Mouse (Mus musculus): ENCODE measurements at regions not wholly inside any gene's neighbourhood (a gene's known extent, or its start where the extent isn't known, plus 50 kb on each side); places are given as distances from the start of the nearest gene placed in this dataset.

DNA sequence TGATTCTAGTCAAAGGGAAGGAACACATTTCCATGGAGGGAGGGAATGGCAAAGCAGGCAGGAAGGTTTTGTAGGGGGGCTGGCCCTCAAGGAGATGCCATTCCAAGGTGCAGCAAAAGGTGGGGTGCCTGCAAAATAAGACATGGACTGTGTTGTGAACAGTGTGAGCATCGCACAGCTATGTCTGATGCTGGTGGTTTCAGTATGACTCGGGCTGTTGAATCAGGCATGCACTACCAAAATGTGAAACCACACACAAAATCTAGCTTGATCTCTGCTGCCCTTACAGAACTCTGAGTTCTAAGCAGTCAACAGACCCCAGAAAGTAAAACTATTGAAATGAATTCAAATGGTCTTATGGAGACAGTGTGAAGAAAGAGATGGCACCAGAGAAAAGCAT is 339.7 kb downstream of the Zfp619 start:
- 96% methylated on average over 2 of the region's 2 CpGs for WGBS
- TF ChIP-seq POLR2A (IDR thresholded peaks at IDR 0.05; ENCODE audit: borderline replicate concordance, insufficient read depth, low read length) (no peak), CTCF (IDR thresholded peaks at IDR 0.05; ENCODE audit: borderline replicate concordance, insufficient read depth, low read depth, low read length) (no peak)
- no peak overlapping the region for H3K4me3 ChIP-seq (replicated peaks; ENCODE audit: insufficient read depth, low read depth, low read length)

DNA sequence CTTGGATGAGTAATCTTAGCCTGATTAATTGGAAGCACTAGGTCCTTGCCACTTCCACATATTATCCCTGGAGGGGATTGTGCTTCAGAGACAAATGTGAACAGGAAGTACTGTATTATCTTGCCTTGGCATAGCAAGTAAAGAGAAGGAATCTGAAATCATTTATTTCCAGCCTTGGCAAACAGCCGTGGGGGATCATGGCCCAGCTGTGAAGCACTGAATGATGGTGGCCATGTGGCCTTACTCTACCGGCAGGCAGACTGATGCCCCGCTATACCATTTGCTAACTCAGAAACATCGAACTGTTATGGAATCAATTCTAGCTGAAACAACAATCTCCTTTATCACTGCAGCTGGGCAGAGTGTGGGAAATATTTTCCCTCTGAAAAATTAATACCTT is 345.3 kb downstream of the Zfp619 start:
- no peak for DNase-seq
- Histone ChIP-seq H3K4me3 (replicated peaks; ENCODE audit: insufficient read depth, low read depth, low read length) (no peak overlapping the region), H3K4me1 (ENCODE audit: control insufficient read depth, insufficient read depth, low read length) (no peaks in the 10 kb centered on the region), H3K27me3 (ENCODE audit: control insufficient read depth, insufficient read depth, low read length) (no peaks in the 10 kb centered on the region), H3K27ac (ENCODE audit: insufficient read depth, low read length) (no peak overlapping the region)
- 40% methylated on average over 4 of the region's 4 CpGs for WGBS
- no peak for TF ChIP-seq POLR2A (IDR thresholded peaks at IDR 0.05; ENCODE audit: borderline replicate concordance, insufficient read depth, low read length)
- no peak for TF ChIP-seq CTCF (IDR thresholded peaks at IDR 0.05; ENCODE audit: borderline replicate concordance, insufficient read depth, low read depth, low read length)

More for the DNA sequence above, 339.7 kb downstream of the Zfp619 start:
- H3K4me1 ChIP-seq (ENCODE audit: control insufficient read depth, insufficient read depth, low read length): no peaks in the 10 kb centered on the region
- no peak for DNase-seq
- H3K27ac ChIP-seq (ENCODE audit: insufficient read depth, low read length): no peak overlapping the region
- H3K27me3 ChIP-seq (ENCODE audit: control insufficient read depth, insufficient read depth, low read length): no peaks in the 10 kb centered on the region

DNA sequence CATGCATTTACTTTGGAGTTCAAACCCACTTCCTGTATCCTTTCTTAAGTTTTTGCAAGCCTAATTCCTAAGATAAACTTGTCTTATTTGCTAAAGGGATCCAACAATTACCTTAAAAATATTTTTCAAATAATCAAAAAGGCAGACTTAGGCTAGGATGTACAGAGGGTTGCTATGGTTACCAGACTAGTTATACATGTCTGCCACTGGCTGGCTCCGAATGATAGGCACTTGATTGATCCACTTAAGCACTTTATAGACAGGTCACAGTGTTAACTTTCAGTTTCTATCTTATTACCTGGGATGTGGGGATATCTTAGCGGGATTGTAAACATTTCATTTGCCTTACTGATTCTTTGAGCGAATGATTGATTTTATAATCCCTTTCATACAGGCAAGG is 346.6 kb downstream of the Zfp619 start:
- H3K4me1 ChIP-seq (ENCODE audit: control insufficient read depth, insufficient read depth, low read length): no peaks in the 10 kb centered on the region

DNA sequence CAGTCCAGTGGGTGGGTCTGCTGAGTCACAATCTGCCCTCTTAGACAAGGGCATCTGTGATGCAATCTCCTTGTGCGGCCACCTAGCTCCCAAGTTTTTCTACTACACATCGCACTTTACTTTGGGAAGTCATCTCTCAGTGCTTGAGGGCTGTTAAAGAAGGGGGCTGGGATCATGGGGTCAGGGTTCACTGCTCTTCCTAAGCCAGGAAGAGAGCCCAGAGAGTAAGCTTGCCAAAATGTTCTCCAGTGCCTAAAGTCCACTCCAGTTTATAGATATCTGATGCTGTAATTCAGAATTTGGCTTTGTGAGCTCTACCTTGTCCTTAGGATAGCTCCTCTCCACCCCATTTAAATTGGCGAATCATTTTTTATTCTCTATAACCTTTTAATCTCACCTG is 347.2 kb downstream of the Zfp619 start:
- DNase-seq: no peak
- Histone ChIP-seq H3K27ac (ENCODE audit: insufficient read depth, low read length) (no peak overlapping the region), H3K4me1 (ENCODE audit: control insufficient read depth, insufficient read depth, low read length) (no peaks in the 10 kb centered on the region), H3K27me3 (ENCODE audit: control insufficient read depth, insufficient read depth, low read length) (no peaks in the 10 kb centered on the region), H3K4me3 (replicated peaks; ENCODE audit: insufficient read depth, low read depth, low read length) (no peak overlapping the region)
- 84% methylated on average over 3 of the region's 3 CpGs for WGBS
- no peak for TF ChIP-seq POLR2A (IDR thresholded peaks at IDR 0.05; ENCODE audit: borderline replicate concordance, insufficient read depth, low read length)
- no peak for TF ChIP-seq CTCF (IDR thresholded peaks at IDR 0.05; ENCODE audit: borderline replicate concordance, insufficient read depth, low read depth, low read length)

More for the DNA sequence above, 346.6 kb downstream of the Zfp619 start:
- no peaks in the 10 kb centered on the region for H3K27me3 ChIP-seq (ENCODE audit: control insufficient read depth, insufficient read depth, low read length)
- TF ChIP-seq POLR2A (IDR thresholded peaks at IDR 0.05; ENCODE audit: borderline replicate concordance, insufficient read depth, low read length) (no peak), CTCF (IDR thresholded peaks at IDR 0.05; ENCODE audit: borderline replicate concordance, insufficient read depth, low read depth, low read length) (no peak)
- no peak for DNase-seq
- no peak overlapping the region for H3K27ac ChIP-seq (ENCODE audit: insufficient read depth, low read length)
- 78% methylated on average over 3 of the region's 3 CpGs for WGBS
- H3K4me3 ChIP-seq (replicated peaks; ENCODE audit: insufficient read depth, low read depth, low read length): no peak overlapping the region

DNA sequence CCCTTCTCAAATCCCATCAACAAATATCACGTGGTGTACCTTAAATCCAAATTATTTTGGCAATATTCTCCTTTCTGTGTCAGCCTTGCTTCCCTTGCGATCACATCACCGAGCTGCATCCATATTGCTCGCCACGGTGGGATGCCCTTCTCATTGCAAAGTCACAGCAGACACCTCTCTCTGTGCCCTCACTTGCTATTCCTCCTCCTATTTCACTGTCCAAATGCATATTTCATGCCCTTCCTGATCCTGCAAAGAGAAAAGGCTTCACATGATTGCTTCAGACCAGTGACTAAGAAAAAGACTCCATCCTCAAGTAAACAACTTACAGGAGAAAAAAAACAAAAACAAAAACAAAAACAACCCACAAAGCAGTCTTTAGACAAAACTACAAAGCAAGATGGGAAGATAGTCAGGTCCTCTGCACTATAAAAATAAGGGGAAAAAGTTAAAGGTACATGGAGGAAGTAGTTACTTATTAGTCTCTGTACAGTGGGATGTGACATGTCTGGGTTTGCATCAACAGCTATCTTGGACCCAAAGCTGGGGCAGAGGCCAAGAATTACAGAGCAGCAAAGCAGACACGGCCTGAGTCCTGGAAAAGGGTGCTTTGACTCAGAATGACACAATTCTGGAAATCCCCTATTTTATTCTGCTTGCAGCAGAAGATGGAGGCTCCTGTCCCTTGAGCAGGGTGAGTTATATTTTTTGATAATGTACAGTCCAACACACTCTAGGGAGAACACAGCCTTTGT is 349.3 kb downstream of the Zfp619 start:
- Histone ChIP-seq H3K4me3 (replicated peaks; ENCODE audit: insufficient read depth, low read depth, low read length) (no peak overlapping the region), H3K27ac (ENCODE audit: insufficient read depth, low read length) (no peak overlapping the region), H3K4me1 (ENCODE audit: control insufficient read depth, insufficient read depth, low read length) (no peaks in the 10 kb centered on the region), H3K27me3 (ENCODE audit: control insufficient read depth, insufficient read depth, low read length) (no peaks in the 10 kb centered on the region)
- no peak for DNase-seq
- TF ChIP-seq POLR2A (IDR thresholded peaks at IDR 0.05; ENCODE audit: borderline replicate concordance, insufficient read depth, low read length) (no peak), CTCF (IDR thresholded peaks at IDR 0.05; ENCODE audit: borderline replicate concordance, insufficient read depth, low read depth, low read length) (no peak)
- WGBS: 16% methylated on average over 6 of the region's 6 CpGs

DNA sequence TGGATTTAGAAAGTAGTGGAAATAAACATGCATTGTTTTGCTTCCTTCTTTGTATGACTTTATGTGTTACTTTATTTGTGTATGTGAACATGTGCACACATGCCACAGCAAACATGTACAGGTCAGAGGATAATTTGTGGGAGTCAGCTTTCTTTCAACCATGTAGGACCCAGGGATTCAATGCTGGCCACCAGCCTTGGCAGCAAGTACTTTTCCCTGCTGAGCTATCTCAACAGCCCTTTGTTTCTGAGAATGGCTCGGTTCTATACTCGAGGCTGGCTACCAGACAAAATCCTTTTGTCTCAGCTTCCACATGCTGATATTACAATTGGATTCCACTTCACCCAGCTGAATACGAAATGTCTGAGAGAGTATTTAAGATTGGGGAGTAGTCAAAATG is 349.9 kb downstream of the Zfp619 start:
- Histone ChIP-seq H3K4me1 (ENCODE audit: control insufficient read depth, insufficient read depth, low read length) (no peaks in the 10 kb centered on the region), H3K4me3 (replicated peaks; ENCODE audit: insufficient read depth, low read depth, low read length) (no peak overlapping the region), H3K27me3 (ENCODE audit: control insufficient read depth, insufficient read depth, low read length) (no peaks in the 10 kb centered on the region), H3K27ac (ENCODE audit: insufficient read depth, low read length) (no peak overlapping the region)
- peak in 1 of 2 experiments; percentile 4 for DNase-seq
- WGBS: 3% methylated on average over 3 of the region's 3 CpGs
- TF ChIP-seq POLR2A (IDR thresholded peaks at IDR 0.05; ENCODE audit: borderline replicate concordance, insufficient read depth, low read length): no peak
- no peak for TF ChIP-seq CTCF (IDR thresholded peaks at IDR 0.05; ENCODE audit: borderline replicate concordance, insufficient read depth, low read depth, low read length)

DNA sequence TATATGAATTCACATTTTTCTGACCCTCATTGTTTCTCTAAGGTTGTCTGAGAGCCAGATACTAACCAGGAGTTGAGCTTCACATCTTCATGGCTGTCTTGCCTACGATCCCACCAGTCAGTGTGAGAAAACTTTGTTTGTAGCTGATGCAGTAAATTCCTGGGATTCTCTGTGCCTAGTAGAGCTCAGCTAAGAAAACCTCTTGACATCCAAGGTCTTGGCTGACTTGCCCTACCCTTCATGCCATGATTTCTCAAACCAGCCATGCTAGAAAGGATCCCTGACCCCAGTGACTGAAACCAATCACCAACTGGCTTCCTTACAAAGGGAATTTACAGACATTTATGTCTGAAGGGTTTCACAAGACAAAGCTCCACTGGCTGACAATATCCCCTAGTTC is 364.5 kb downstream of the Zfp619 start:
- WGBS: 72% methylated on average over 1 of the region's 1 CpGs
- Histone ChIP-seq H3K27ac (ENCODE audit: insufficient read depth, low read length) (no peak overlapping the region), H3K27me3 (ENCODE audit: control insufficient read depth, insufficient read depth, low read length) (no peaks in the 10 kb centered on the region), H3K4me3 (replicated peaks; ENCODE audit: insufficient read depth, low read depth, low read length) (no peak overlapping the region), H3K4me1 (ENCODE audit: control insufficient read depth, insufficient read depth, low read length) (no peaks in the 10 kb centered on the region)
- TF ChIP-seq POLR2A (IDR thresholded peaks at IDR 0.05; ENCODE audit: borderline replicate concordance, insufficient read depth, low read length): no peak
- TF ChIP-seq CTCF (IDR thresholded peaks at IDR 0.05; ENCODE audit: borderline replicate concordance, insufficient read depth, low read depth, low read length): no peak
- no peak for DNase-seq

DNA sequence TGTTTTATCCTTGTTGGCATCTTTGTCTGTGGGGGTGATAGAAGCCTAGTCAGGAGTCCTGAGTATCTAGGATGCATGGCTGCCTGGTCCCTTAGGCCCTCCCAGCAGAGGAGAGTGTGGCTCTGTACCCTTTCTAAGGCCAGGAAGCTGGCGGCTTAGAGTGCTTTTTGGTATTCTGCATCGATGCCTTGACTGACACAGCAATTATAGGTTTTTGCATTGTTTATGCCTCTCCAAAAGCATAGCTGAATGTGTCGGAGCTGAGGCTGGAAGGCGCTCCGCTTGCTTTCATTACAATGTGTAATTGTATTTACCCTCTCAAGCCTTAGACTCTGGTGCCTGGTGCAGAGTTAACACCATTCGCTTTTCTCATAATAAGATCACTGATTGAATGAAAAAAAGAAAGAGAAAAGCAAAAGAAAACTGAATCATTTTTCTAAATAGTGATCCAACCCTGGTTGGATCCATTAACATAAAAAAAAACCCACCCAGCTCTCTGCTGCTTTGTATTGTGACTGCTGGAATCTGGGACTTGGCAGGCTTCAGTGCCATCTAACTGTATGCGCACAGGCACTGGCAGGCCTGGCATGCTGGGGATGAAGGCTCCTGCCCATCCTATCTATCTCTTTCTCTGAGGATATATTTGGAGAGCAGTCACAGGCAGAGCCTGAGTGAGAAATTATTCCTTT is 376.8 kb downstream of the Zfp619 start:
- Histone ChIP-seq H3K4me3 (replicated peaks; ENCODE audit: insufficient read depth, low read depth, low read length) (no peak overlapping the region), H3K27me3 (ENCODE audit: control insufficient read depth, insufficient read depth, low read length) (no peaks in the 10 kb centered on the region), H3K27ac (ENCODE audit: insufficient read depth, low read length) (no peak overlapping the region), H3K4me1 (ENCODE audit: control insufficient read depth, insufficient read depth, low read length) (no peaks in the 10 kb centered on the region)
- 30% methylated on average over 7 of the region's 7 CpGs for WGBS
- peak in 1 of 2 experiments; percentile 1 for DNase-seq
- TF ChIP-seq CTCF (IDR thresholded peaks at IDR 0.05; ENCODE audit: borderline replicate concordance, insufficient read depth, low read depth, low read length): no peak

Data from cerebellum, adult 2 months (tissue).